Mouse (Mus musculus) cerebellum, adult 2 months (tissue): ENCODE results near the gene Napb. TPM values are rescaled to one million over a fixed set of nuclear protein-coding genes. Genes with fewer than 3 reads are reported as not detected.

Experiments used
- DNase-seq, 2 experiments: peaks; one replicate each; pipeline ENCODE4 v3.0.0; 2021
- H3K27ac ChIP-seq: fragments of 200-500 bp; 2 replicates; pipeline ENCODE4 v1.5.1; 2012; ENCODE audit warnings: low read length, control low read depth, inconsistent platforms; ENCODE audit not compliant: insufficient read depth
- H3K27me3 ChIP-seq: fragments of 200-500 bp; 2 replicates; pipeline ENCODE4 v1.6.1; 2012; ENCODE audit warnings: inconsistent platforms, mild to moderate bottlenecking, low read length, moderate library complexity; ENCODE audit not compliant: control insufficient read depth, insufficient read depth
- H3K4me1 ChIP-seq: fragments of 200-500 bp; 2 replicates; pipeline ENCODE4 v1.6.1; 2011; ENCODE audit warnings: low read length; ENCODE audit not compliant: control insufficient read depth, insufficient read depth
- H3K4me3 ChIP-seq: fragments of 200-500 bp; replicated peaks from 2 replicates; pipeline ENCODE3; 2011; ENCODE audit warnings: mild to moderate bottlenecking, low read depth, low read length, control low read depth; ENCODE audit not compliant: insufficient read depth
- CTCF ChIP-seq: fragments of 200-500 bp; IDR thresholded peaks from 2 replicates; pipeline ENCODE4 v1.5.1; 2011; ENCODE audit warnings: low read depth, mild to moderate bottlenecking, control low read depth, low read length, moderate library complexity, borderline replicate concordance; ENCODE audit not compliant: insufficient read depth
- POLR2A ChIP-seq: fragments of 200-500 bp; IDR thresholded peaks from 2 replicates; pipeline ENCODE4 v1.6.1; 2011; ENCODE audit warnings: low read length, control low read depth, borderline replicate concordance; ENCODE audit not compliant: insufficient read depth
- WGBS: fragments of 180-500 bp; shearing (Covaris S2); methylation state at CpG from one replicate; pipeline ENCODE4 v1.1.7; 2018; 5-methylcytosine and 5-hydroxymethylcytosine counted together
- polyA plus RNA-seq: library from polyadenylated mRNA; depleted of rRNA; stranded (reverse); fragments of >200 nt; gene quantifications from 2 replicates; pipeline ENCODE4 v1.2.3, GENCODE M21; 2012

The Napb gene
- polyA plus RNA-seq, 1 experiment: 192 TPM

GRCm38 (mm10) chr2:148698571-148698970, 33.7 kb downstream of the Napb start:
- no peak for DNase-seq
- no peaks in the 10 kb centered on the region for H3K4me1 ChIP-seq
- H3K27me3 ChIP-seq: no peaks in the 10 kb centered on the region
- H3K27ac ChIP-seq: no peak overlapping the region
- TF ChIP-seq CTCF: no peak
- no peak for TF ChIP-seq POLR2A
- WGBS: 88% methylated on average over 5 of the region's 5 CpGs
- no peak overlapping the region for H3K4me3 ChIP-seq

DNA sequence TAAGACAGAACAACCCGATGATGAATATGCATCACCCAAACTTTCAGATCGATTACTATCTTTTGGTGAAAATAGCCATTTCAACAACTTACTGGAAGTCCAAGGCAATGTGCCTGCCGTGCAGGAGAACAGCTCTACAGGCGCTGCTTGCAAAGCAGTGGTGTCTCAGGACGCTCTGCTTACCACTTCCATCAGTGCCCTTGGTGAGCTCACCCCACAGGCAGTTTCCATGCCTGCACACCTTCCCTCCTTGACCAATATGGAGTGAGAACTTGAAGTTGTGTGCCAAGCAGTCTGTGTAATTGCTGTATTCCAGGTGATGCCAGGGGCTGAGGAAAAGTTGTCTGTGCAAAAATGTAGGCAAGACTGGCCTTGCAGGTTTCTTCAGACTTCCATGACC, 41.5 kb downstream of the Napb start:
- Histone ChIP-seq H3K4me1 (no peaks in the 10 kb centered on the region), H3K4me3 (no peak overlapping the region), H3K27ac (no peak overlapping the region), H3K27me3 (no peaks in the 10 kb centered on the region)
- DNase-seq: no peak
- TF ChIP-seq POLR2A (no peak), CTCF (no peak)
- WGBS: 97% methylated on average over 5 of the region's 5 CpGs

DNA sequence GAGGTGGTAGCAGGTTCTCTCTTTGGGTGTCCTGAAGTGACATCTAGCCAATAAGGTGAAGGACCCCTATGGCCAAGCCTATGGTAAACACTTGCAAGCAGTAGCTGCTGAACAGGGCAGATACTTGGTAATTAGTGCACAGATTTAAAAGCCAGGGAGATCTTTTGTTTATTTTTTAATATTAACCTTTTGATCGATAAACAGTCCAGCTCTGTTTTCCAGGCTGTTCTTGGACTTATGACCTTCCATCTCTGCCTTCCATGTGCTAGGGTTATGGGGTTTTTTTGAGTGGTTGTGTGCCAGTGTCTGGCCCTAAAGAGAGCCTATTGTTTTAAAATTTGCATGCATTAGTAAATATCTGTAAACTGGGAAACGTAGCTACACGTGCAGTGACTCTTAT, 42.0 kb downstream of the Napb start:
- TF ChIP-seq CTCF (no peak), POLR2A (no peak)
- H3K27ac ChIP-seq: no peak overlapping the region
- no peaks in the 10 kb centered on the region for H3K4me1 ChIP-seq
- no peak for DNase-seq
- no peaks in the 10 kb centered on the region for H3K27me3 ChIP-seq
- H3K4me3 ChIP-seq: no peak overlapping the region
- 93% methylated on average over 3 of the region's 3 CpGs for WGBS

GRCm38 (mm10) chr2:148689444-148690140, 42.7 kb downstream of the Napb start:
- no peak for DNase-seq
- no peak overlapping the region for H3K27ac ChIP-seq
- peaks cover 4% of the 10 kb centered on the region for H3K4me1 ChIP-seq
- WGBS: 88% methylated on average over 6 of the region's 6 CpGs
- no peak for TF ChIP-seq POLR2A
- no peak for TF ChIP-seq CTCF
- no peak overlapping the region for H3K4me3 ChIP-seq
- no peaks in the 10 kb centered on the region for H3K27me3 ChIP-seq

- TF ChIP-seq POLR2A (no peak), CTCF (no peak)
- 96% methylated on average over 5 of the region's 5 CpGs for WGBS
Measured at GRCm38 (mm10) chr2:148687971-148688370, 44.3 kb downstream of the Napb start.

DNA sequence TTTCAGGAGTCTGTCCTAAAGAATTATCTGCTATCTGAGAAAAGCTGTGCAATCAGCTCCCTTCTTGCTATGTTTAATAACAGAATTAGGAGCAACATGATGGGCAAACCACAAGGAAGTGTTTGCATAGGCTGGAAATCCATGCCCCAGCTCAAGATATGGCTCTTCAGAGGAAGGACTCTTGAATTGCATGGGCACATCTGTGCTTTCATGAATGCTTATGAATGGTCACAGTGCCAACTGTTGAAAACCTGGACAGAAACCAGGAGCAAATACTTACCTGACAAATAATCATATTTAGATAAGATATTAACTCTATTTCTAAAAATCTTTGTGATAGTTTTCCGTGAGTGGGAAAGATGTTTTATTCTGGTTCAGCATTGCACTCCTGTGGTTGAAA, 45.4 kb downstream of the Napb start:
- H3K4me1 ChIP-seq: peaks cover 4% of the 10 kb centered on the region
- no peak overlapping the region for H3K4me3 ChIP-seq
- no peaks in the 10 kb centered on the region for H3K27me3 ChIP-seq
- no peak for DNase-seq
- TF ChIP-seq CTCF (no peak), POLR2A (no peak)
- 100% methylated on average over 1 of the region's 1 CpGs for WGBS
- no peak overlapping the region for H3K27ac ChIP-seq

More at GRCm38 (mm10) chr2:148687971-148688370, 44.3 kb downstream of the Napb start:
- Histone ChIP-seq H3K27me3 (no peaks in the 10 kb centered on the region), H3K4me1 (peaks cover 4% of the 10 kb centered on the region), H3K4me3 (no peak overlapping the region), H3K27ac (no peak overlapping the region)
- DNase-seq: no peak

DNA sequence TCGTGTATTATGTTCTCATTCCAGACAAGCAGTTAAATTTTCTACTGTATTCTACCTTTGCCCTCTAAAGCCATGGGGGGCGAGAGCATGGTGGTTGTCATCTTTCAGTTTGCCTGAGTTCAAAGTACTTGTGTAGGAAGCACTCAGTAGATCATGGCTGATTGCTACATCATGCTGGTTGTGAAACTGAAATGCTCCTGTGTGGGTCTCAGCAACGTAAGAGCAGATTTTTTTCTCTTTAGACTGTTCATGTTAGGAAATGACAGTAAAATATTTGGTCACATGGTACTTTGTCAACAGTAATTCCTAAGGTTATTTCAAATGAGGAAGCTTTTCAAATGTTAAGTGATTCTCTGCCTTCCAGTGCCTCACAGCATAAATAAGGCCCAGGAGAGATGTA, 46.6 kb downstream of the Napb start:
- H3K4me1 ChIP-seq: peaks cover 4% of the 10 kb centered on the region
- 94% methylated on average over 3 of the region's 3 CpGs for WGBS
- no peak overlapping the region for H3K27ac ChIP-seq
- H3K27me3 ChIP-seq: no peaks in the 10 kb centered on the region
- TF ChIP-seq CTCF (no peak), POLR2A (no peak)
- no peak for DNase-seq
- H3K4me3 ChIP-seq: no peak overlapping the region

DNA sequence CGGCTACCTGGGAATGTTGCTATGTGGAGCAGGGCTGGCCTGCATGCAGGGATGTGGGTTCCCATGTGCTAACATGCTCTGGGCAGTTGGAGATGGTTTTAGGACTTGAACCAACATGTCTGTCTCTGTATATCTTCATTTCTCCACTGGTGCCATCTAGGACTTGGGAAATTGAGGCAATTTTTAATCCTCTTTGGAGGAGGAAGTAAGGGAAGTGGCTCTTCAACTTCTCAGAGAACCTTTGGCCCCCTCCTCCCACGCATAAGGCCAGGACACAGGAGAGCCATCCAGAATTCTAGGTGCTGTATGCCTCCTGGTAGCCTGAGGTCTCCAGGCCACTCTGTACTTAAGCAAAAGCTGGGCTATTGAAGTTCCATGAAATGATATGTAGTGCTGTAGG, 47.3 kb downstream of the Napb start:
- DNase-seq: no peak
- Histone ChIP-seq H3K27me3 (no peaks in the 10 kb centered on the region), H3K27ac (no peak overlapping the region), H3K4me1 (peaks cover 4% of the 10 kb centered on the region), H3K4me3 (no peak overlapping the region)
- no peak for TF ChIP-seq POLR2A
- no peak for TF ChIP-seq CTCF
- 96% methylated on average over 2 of the region's 2 CpGs for WGBS

DNA sequence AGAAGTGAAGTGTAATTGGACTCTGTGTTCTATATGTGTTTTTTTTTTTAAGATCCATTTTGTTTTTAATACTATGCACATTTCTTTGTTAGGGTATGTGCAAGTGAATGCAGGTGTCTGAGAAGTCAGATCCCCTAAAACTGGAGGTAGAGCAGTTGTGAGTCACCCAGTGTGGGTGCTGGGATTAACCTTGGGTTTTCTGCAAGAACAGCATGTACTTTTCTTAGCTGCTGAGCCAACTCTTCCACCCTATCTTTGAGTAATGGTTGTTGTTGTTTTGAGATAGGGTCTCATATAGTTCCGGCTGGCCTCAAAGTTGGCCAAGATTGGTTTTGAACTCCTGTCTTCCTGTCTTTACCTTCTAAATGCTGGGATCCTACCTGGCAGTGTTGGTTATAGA, 49.2 kb downstream of the Napb start:
- Histone ChIP-seq H3K27me3 (no peaks in the 10 kb centered on the region), H3K4me1 (peaks cover 4% of the 10 kb centered on the region), H3K4me3 (no peak overlapping the region), H3K27ac (no peak overlapping the region)
- no peak for TF ChIP-seq CTCF
- TF ChIP-seq POLR2A: no peak
- DNase-seq: no peak
- WGBS: 97% methylated on average over 1 of the region's 1 CpGs
